Mouse (Mus musculus) stomach, embryonic 16.5 days (tissue): Measurements from ENCODE around the gene Kcnt1. TPM values are rescaled to one million over a fixed set of nuclear protein-coding genes. Genes with fewer than 3 reads are reported as not detected.
A peak's percentile ranks its signal among the peaks of the same experiment; 100 is the strongest.

ENCODE experiments used
- ATAC-seq: fragments of 200-750 bp; cut with Nextera tagmentation; 2 replicates; pipeline ENCODE4 v1.8.0; 2017; ENCODE audit warnings: moderate number of reproducible peaks, moderate TSS enrichment; ENCODE audit not compliant: insufficient read depth, low FRiP score
- H3K27ac ChIP-seq: fragments of 300-500 bp; sonication (generic); 2 replicates; pipeline ENCODE4 v1.5.1; 2014; ENCODE audit warnings: low read length
- H3K27me3 ChIP-seq: fragments of 300-500 bp; sonication (generic); 2 replicates; pipeline ENCODE4 v1.6.1; 2014; ENCODE audit warnings: low read length, control low read depth, mixed read lengths; ENCODE audit not compliant: control insufficient read depth, insufficient read depth
- H3K36me3 ChIP-seq: fragments of 300-500 bp; sonication (generic); 2 replicates; pipeline ENCODE4 v1.6.1; 2014; ENCODE audit warnings: low read length; ENCODE audit not compliant: control insufficient read depth, insufficient read depth
- H3K4me1 ChIP-seq: fragments of 300-500 bp; sonication (generic); 2 replicates; pipeline ENCODE4 v1.6.1; 2014; ENCODE audit warnings: low read length, control low read depth, mixed read lengths; ENCODE audit not compliant: control insufficient read depth, insufficient read depth
- H3K4me2 ChIP-seq: fragments of 300-500 bp; sonication (generic); 2 replicates; pipeline ENCODE4 v1.6.1; 2014; ENCODE audit warnings: low read depth, low read length, mixed read lengths
- H3K4me3 ChIP-seq: fragments of 300-500 bp; sonication (generic); replicated peaks from 2 replicates; pipeline ENCODE4 v1.5.1; 2014; ENCODE audit warnings: mild to moderate bottlenecking, low read length
- H3K9ac ChIP-seq: fragments of 300-500 bp; sonication (generic); 2 replicates; pipeline ENCODE4 v1.6.1; 2014; ENCODE audit warnings: low read length
- H3K9me3 ChIP-seq: fragments of 300-500 bp; sonication (generic); replicated peaks from 2 replicates; pipeline ENCODE4 v1.6.1; 2016; ENCODE audit warnings: low read length, control low read depth; ENCODE audit not compliant: control insufficient read depth
- WGBS: fragments of 180-500 bp; shearing (Covaris S2); extraction: QIAGEN DNeasy Blood & Tissue Kit; methylation state at CpG from one replicate; pipeline ENCODE4 v1.1.7; 2014; 5-methylcytosine and 5-hydroxymethylcytosine counted together
- polyA plus RNA-seq: library from polyadenylated mRNA; unstranded; fragments of >200 nt; fragmentation: Nextera tagmentation; extraction: Ambion mirVana; gene quantifications from 2 replicates; pipeline ENCODE4 v1.2.1, GENCODE M21; 2015

Gene Kcnt1
- polyA plus RNA-seq, 1 experiment from 2014 or later: 0.65 TPM

- Histone ChIP-seq H3K9me3 (no peaks in the 10 kb centered on the region), H3K4me1 (no peaks in the 10 kb centered on the region), H3K4me3 (no peak overlapping the region), H3K4me2 (no peak overlapping the region), H3K27ac (no peak overlapping the region), H3K9ac (no peak overlapping the region), H3K36me3 (no peaks in the 10 kb centered on the region), H3K27me3 (no peaks in the 10 kb centered on the region)
- WGBS: 79% methylated on average over 3 of the region's 3 CpGs
- ATAC-seq: no peak
Measured at GRCm38 (mm10) chr2:25844097-25844496, 19.4 kb upstream of the Kcnt1 start.

GRCm38 (mm10) chr2:25846516-25846915 lies 17.0 kb upstream of the Kcnt1 start:
- ATAC-seq: no peak
- H3K4me2 ChIP-seq: no peak overlapping the region
- no peaks in the 10 kb centered on the region for H3K9me3 ChIP-seq
- no peak overlapping the region for H3K9ac ChIP-seq
- H3K27me3 ChIP-seq: no peaks in the 10 kb centered on the region
- H3K27ac ChIP-seq: no peak overlapping the region
- no peak overlapping the region for H3K4me3 ChIP-seq
- no peaks in the 10 kb centered on the region for H3K36me3 ChIP-seq
- H3K4me1 ChIP-seq: no peaks in the 10 kb centered on the region
- 71% methylated on average over 8 of the region's 8 CpGs for WGBS

GRCm38 (mm10) chr2:25847226-25847625 lies 16.3 kb upstream of the Kcnt1 start, which contains the start of gene Sohlh1:
Gene Sohlh1, minus strand, starts transcription at chr2:25847248.
- Histone ChIP-seq H3K4me2 (no peak within 1 kb of the TSS), H3K36me3 (no peaks in the 10 kb centered on the region), H3K9ac (no peak within 1 kb of the TSS), H3K4me3 (no peak within 1 kb of the TSS), H3K27ac (no peak within 1 kb of the TSS), H3K27me3 (no peaks in the 10 kb centered on the region), H3K4me1 (no peaks in the 10 kb centered on the region), H3K9me3 (no peaks in the 10 kb centered on the region)
- 72% methylated on average over 15 of the region's 16 CpGs for WGBS
- ATAC-seq: no peak

GRCm38 (mm10) chr2:25850330-25850729 lies 13.2 kb upstream of the Kcnt1 start:
- no peaks in the 10 kb centered on the region for H3K9me3 ChIP-seq
- no peak overlapping the region for H3K4me2 ChIP-seq
- no peaks in the 10 kb centered on the region for H3K36me3 ChIP-seq
- H3K4me3 ChIP-seq: no peak overlapping the region
- no peak for ATAC-seq
- H3K27me3 ChIP-seq: no peaks in the 10 kb centered on the region
- WGBS: 15% methylated on average over 4 of the region's 4 CpGs
- no peak overlapping the region for H3K9ac ChIP-seq
- H3K4me1 ChIP-seq: no peaks in the 10 kb centered on the region
- no peak overlapping the region for H3K27ac ChIP-seq

- H3K4me1 ChIP-seq: no peaks in the 10 kb centered on the region
- H3K9ac ChIP-seq: no peak overlapping the region
- WGBS: 47% methylated on average over 3 of the region's 3 CpGs
- H3K4me3 ChIP-seq: no peak overlapping the region
- H3K27ac ChIP-seq: no peak overlapping the region
- no peaks in the 10 kb centered on the region for H3K27me3 ChIP-seq
- no peak overlapping the region for H3K4me2 ChIP-seq
- H3K9me3 ChIP-seq: no peaks in the 10 kb centered on the region
- ATAC-seq: 0 out of 2 replicates have a peak, but pooled peaks have one; percentile 10
- no peaks in the 10 kb centered on the region for H3K36me3 ChIP-seq
Measured at GRCm38 (mm10) chr2:25852626-25853025, 10.9 kb upstream of the Kcnt1 start.

- H3K4me2 ChIP-seq: no peak overlapping the region
- H3K4me3 ChIP-seq: no peak overlapping the region
- H3K27ac ChIP-seq: no peak overlapping the region
- H3K9me3 ChIP-seq: no peaks in the 10 kb centered on the region
- H3K36me3 ChIP-seq: no peaks in the 10 kb centered on the region
- ATAC-seq: no peak
- no peak overlapping the region for H3K9ac ChIP-seq
- 70% methylated on average over 5 of the region's 5 CpGs for WGBS
- no peaks in the 10 kb centered on the region for H3K27me3 ChIP-seq
- H3K4me1 ChIP-seq: no peaks in the 10 kb centered on the region
Measured at GRCm38 (mm10) chr2:25853998-25854397, 9.5 kb upstream of the Kcnt1 start.

- Histone ChIP-seq H3K4me1 (peaks cover 5% of the 10 kb centered on the region; the same call in 1 of the 2 replicates), H3K9ac (no peak overlapping the region), H3K36me3 (no peaks in the 10 kb centered on the region), H3K4me3 (no peak overlapping the region), H3K4me2 (no peak overlapping the region), H3K9me3 (no peaks in the 10 kb centered on the region), H3K27ac (no peak overlapping the region), H3K27me3 (peaks cover 12% of the 10 kb centered on the region)
- no peak for ATAC-seq
- whole genome bisulfite sequencing: 89% methylated on average over 3 of the region's 3 CpGs
Measured at GRCm38 (mm10) chr2:25859891-25860290, 3.6 kb upstream of the Kcnt1 start.

- no peaks in the 10 kb centered on the region for H3K9me3 ChIP-seq
- no peak overlapping the region for H3K27ac ChIP-seq
- no peak for ATAC-seq
- H3K36me3 ChIP-seq: no peaks in the 10 kb centered on the region
- no peak overlapping the region for H3K4me3 ChIP-seq
- H3K27me3 ChIP-seq: peaks cover 17% of the 10 kb centered on the region
- no peak overlapping the region for H3K4me2 ChIP-seq
- peaks cover 5% of the 10 kb centered on the region; the same call in 1 of the 2 replicates for H3K4me1 ChIP-seq
- 57% methylated on average over 2 of the region's 2 CpGs for WGBS
- H3K9ac ChIP-seq: no peak overlapping the region
Measured at GRCm38 (mm10) chr2:25862038-25862437, 1.5 kb upstream of the Kcnt1 start.

GRCm38 (mm10) chr2:25862696-25863270 lies 751 bp upstream of the Kcnt1 start:
- WGBS: 58% methylated on average over 5 of the region's 5 CpGs
- ATAC-seq: no peak
- Histone ChIP-seq H3K9me3 (no peaks in the 10 kb centered on the region), H3K4me1 (peaks cover 5% of the 10 kb centered on the region; the same call in 1 of the 2 replicates), H3K4me2 (peak overlapping the region; percentile 88; the same call in 1 of the 2 replicates), H3K36me3 (no peaks in the 10 kb centered on the region), H3K27me3 (peaks cover 17% of the 10 kb centered on the region), H3K9ac (no peak overlapping the region), H3K27ac (no peak overlapping the region), H3K4me3 (no peak overlapping the region)
